Mouse (Mus musculus) adrenal gland, adult 2 months (tissue): ENCODE results near the gene Pitpnc1. TPM values are rescaled to one million over a fixed set of nuclear protein-coding genes. Genes with fewer than 3 reads are reported as not detected.

Experiments
- DNase-seq: peaks from one replicate; pipeline ENCODE4 v3.0.0; 2021
- polyA plus RNA-seq: library from polyadenylated mRNA; depleted of rRNA; stranded (reverse); fragments of >200 nt; gene quantifications from 2 replicates; pipeline ENCODE4 v1.2.3, GENCODE M21; 2012
- total RNA-seq, 2 experiments: library from RNA; stranded (reverse); gene quantifications; 2 replicates each; pipeline ENCODE4 v1.2.3; 2021

Gene Pitpnc1
- total and polyA plus RNA-seq, 3 experiments, result 2.8 to 17.5 (median 11.1) TPM

GRCm38 (mm10) chr11:107405606-107406333 is 64.7 kb downstream of the Pitpnc1 start:
- DNase-seq, result no peak

GRCm38 (mm10) chr11:107403309-107403708 is 67.2 kb downstream of the Pitpnc1 start:
- DNase-seq, result no peak

GRCm38 (mm10) chr11:107401839-107402590 is 68.5 kb downstream of the Pitpnc1 start:
- DNase-seq, result no peak

GRCm38 (mm10) chr11:107400826-107401225 is 69.7 kb downstream of the Pitpnc1 start:
- no peak for DNase-seq

- DNase-seq, result no peak
Observed at GRCm38 (mm10) chr11:107400005-107400404, 70.5 kb downstream of the Pitpnc1 start.

GRCm38 (mm10) chr11:107397326-107397998 is 73.0 kb downstream of the Pitpnc1 start:
- DNase-seq, result no peak

GRCm38 (mm10) chr11:107394245-107394644 is 76.3 kb downstream of the Pitpnc1 start:
- no peak for DNase-seq

GRCm38 (mm10) chr11:107393828-107394165 is 76.7 kb downstream of the Pitpnc1 start:
- DNase-seq, result no peak

- DNase-seq, result no peak
Observed at GRCm38 (mm10) chr11:107393154-107393827, 77.2 kb downstream of the Pitpnc1 start.

GRCm38 (mm10) chr11:107390540-107390939 is 80.0 kb downstream of the Pitpnc1 start:
- no peak for DNase-seq

GRCm38 (mm10) chr11:107390001-107390400 is 80.5 kb downstream of the Pitpnc1 start:
- no peak for DNase-seq

- DNase-seq, result no peak
Observed at GRCm38 (mm10) chr11:107386481-107386880, 84.0 kb downstream of the Pitpnc1 start.

- no peak for DNase-seq
Observed at GRCm38 (mm10) chr11:107385306-107385705, 85.2 kb downstream of the Pitpnc1 start.

- DNase-seq, result no peak
Observed at GRCm38 (mm10) chr11:107383985-107384384, 86.5 kb downstream of the Pitpnc1 start.

- DNase-seq, result peak; percentile 19
Observed at GRCm38 (mm10) chr11:107379965-107380364, 90.5 kb downstream of the Pitpnc1 start.

GRCm38 (mm10) chr11:107379089-107379845 is 91.2 kb downstream of the Pitpnc1 start:
- DNase-seq, result peak; percentile 66

GRCm38 (mm10) chr11:107377326-107377725 is 93.2 kb downstream of the Pitpnc1 start:
- no peak for DNase-seq

- peak; percentile 80 for DNase-seq
Observed at GRCm38 (mm10) chr11:107376272-107376671, 94.2 kb downstream of the Pitpnc1 start.

- DNase-seq, result no peak
Observed at GRCm38 (mm10) chr11:107375816-107376215, 94.7 kb downstream of the Pitpnc1 start.

- DNase-seq, result no peak
Observed at GRCm38 (mm10) chr11:107373569-107373968, 96.9 kb downstream of the Pitpnc1 start.

GRCm38 (mm10) chr11:107373154-107373553 is 97.3 kb downstream of the Pitpnc1 start:
- DNase-seq, result no peak

GRCm38 (mm10) chr11:107372688-107373087 is 97.8 kb downstream of the Pitpnc1 start:
- no peak for DNase-seq
